Mouse (Mus musculus) gonadal fat pad, adult 2 months (tissue): Measurements from ENCODE around the gene Gm10203. TPM values are rescaled to one million over a fixed set of nuclear protein-coding genes. Genes with fewer than 3 reads are reported as not detected.
"Not testable (repeated sequence)": the region's sequence is repeated elsewhere in the genome, so short reads cannot be mapped to it uniquely, and the experiment has no call there.

Experiments used
- DNase-seq: peaks from one replicate; pipeline ENCODE4 v3.0.0-alpha.2; 2012; ENCODE audit warnings: low read depth
- polyA plus RNA-seq: library from polyadenylated mRNA; depleted of rRNA; stranded (reverse); fragments of >200 nt; gene quantifications from 2 replicates; pipeline ENCODE4 v1.2.3, GENCODE M21; 2012

Gm10203 gene
- polyA plus RNA-seq, 1 experiment, result not detected

DNA sequence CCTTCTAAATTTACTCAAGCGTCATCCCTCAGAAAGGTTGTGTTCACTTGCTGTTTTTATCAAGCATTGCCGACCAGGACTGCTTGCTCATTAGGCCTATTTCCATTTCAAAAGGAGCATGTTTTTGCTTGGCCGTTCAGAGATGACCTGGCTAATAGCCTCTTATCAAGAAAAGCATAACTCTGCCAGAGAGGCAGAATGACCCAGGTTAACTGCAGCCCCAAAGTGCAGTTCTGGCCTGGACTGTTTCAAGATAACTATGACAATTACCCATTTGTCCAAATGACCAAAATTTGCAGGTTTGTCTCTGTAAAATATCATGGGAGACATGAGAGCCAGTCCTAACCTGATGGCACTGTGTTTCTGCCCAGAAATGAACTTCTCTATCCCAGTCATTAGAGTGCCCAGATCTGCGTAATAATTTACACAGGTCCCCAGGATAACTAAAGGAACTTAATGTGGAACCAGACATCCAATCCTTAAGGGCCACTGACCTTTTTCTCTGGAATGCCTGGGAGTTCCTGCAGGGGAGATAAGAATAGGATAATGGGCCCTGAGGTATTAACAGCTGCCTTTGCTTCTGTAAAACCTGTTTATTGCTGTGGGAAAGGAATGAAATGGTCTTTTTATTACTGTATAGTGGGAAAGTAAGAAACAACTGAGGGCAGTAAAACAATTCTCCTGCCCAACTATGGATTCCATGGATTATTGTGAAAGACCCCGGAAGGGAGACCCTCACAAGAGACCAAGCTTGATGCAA is 4.6 kb downstream of the Gm10203 start:
- DNase-seq, result no peak

DNA sequence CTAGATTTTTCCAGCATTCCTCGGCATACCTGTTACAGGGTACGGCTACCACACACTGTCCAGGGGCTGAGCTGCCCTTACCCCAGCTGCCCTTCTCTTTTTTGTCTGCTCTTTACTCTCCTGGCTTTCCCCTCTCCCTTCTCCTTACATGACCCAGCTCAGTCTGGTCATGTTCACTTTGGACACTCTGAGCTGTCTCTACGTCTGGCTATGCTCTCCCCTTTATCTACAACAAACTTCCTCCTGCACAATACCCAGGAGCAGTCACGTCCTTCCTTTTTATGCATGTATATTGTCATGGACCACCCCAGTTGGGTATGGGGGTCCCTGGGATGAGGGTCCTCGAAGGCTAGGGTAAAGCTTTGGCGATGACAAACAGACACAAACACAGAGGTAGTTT is 5.7 kb downstream of the Gm10203 start:
- no peak for DNase-seq

DNA sequence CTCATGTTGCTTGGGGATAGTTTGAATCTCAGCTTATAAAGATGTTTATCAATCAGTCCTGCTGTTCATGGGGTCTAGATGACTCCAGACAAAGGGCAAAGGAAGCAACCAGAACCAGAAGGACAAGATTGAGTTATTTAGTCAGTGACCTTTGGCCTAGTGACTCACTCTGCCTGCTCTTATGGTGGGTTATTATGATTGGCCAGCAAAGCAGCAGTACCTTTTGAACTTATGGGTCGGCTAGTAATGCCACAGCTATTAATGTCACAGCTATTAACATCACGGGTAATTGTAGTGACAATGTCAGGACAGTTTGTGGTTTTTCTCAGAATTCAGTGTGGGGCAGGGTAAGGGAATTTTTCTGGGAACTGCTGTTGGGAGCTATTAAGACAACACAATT is 8.0 kb downstream of the Gm10203 start:
- DNase-seq, result no peak

DNA sequence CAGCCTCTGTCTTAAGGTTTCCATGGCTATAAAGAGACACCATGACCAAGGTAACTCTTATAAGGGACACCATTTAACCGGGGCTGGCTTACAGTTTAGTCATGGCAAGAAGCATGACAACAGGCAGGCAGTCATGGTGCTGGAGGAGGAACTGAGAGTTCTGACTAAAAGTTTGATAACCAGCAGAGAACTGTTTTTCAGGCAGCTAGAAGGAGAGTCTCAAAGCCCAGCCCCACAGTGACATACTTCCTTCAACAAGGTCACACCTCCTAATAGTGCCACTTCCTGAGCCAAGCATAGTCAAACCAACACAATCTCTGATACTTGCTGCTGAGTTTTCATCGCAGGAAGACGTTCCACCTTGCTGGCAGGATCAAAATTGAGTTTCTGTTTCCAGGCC is 9.0 kb downstream of the Gm10203 start:
- no peak for DNase-seq

DNA sequence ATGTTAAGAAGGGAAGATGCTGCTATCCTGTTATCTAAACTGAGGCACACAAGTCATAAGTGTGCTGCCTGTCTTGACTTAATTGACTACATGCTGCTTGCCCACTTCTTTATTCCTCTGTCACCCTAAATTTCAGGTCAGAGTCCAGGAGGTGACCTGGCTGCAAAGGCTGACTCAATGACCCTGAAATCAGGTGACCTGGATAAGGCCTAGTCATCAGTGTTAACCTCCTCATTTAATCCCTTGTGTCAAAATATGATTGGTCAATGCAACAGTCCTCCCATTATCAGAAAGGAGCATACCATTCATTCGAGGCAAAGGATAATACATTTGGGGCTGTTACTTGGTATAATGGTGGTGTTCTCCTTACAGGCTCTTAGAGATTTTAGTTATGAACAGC is 9.5 kb downstream of the Gm10203 start, which contains the start of gene Etfbkmt:
Gene Etfbkmt, plus strand, starts transcription at position 379 of the 400 bp plus-strand sequence.
- DNase-seq, result no peak

DNA sequence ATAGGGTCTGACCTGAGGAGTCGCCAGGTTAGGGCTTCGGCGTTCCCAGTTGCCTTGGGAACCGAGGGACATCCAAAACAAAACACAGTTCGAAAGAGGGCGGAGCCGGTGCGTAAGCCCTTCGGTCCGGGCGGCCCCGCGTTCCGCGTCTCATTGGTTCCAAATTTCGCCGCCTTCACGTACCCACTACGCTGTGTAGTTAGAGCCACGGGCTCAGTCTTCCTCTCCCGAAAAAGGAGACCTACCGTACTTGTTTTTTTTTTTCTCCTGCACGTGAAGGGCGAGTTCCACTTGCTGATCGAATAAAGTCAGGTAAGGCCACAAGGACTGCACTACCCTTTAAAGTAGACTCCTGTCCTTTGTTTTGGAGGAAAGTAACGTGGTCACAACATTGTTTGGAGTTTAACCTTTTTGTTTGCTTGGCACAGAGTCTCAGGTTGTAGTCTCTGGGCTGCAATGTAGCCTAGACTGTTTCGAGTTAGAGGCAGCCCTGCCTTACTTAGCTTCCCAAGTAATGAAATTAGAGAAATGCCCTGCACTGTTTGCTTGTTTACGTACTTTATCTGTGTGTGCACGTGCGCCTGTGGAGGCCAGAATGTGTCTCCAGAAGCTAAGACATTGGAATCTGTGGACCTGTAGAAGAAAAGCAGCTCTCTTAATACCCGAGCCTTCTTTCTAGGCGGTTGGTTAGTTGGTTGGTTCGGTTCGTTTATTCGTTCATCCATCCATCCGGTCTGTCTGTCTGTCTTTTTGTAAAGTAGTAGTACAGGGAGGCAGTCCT is 11.6 kb downstream of the Gm10203 start:
- DNase-seq, result no peak

DNA sequence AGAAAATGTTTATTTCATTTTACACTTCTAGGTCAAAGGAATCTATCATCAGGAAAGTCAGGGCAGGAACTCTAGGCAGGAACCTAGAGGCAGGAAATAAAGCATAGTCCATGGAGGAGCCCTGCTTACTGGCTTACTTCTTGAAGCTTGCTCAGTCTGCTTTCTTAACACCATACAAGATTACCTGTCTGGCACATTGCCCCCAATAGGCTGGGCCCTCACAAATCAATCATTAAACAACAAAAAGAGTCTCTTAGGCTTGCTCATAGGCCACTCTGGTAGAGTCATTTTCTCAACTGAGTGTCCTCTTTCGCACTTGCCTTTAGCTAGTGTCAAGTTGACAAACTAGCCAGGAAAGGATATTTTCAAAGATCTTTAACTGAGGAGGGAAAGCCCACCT is 15.2 kb downstream of the Gm10203 start:
- no peak for DNase-seq

DNA sequence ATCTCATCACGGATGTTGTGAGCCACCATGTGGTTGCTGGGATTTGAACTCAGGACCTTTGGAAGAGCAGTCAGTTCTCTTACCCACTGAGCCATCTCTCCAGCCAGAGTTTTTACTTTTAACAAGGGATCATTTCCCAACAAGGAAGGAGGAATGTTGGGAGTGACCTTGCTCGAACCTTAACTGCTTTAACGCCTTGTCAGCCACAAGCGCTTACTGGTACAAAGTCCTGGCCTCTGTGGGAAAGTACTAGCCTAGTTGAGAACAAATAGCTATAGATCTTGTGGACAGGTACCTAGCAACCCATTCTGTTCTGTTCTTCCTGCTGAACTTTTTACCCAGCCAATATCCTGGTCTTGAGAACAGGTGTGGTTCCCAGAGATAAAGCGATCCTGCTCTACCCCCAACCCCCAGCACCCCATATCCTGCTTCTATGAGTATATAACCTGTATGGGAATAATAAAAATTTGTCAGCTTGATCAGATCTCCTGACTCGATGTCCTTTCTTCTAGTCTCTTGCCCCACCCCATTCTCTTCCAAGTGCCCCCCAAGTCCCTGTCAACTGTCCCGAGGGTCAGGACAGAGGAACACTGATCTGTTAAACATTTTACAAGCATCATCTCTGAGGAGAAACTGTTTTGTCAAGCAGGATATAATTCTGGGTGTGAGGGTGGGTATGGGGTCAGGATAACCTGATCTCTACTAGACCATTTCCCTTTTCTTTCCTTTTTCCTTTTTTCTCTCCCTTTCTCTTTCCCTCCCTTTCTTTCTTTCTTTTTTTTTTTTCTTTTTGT is 18.7 kb downstream of the Gm10203 start:
- no peak for DNase-seq

DNA sequence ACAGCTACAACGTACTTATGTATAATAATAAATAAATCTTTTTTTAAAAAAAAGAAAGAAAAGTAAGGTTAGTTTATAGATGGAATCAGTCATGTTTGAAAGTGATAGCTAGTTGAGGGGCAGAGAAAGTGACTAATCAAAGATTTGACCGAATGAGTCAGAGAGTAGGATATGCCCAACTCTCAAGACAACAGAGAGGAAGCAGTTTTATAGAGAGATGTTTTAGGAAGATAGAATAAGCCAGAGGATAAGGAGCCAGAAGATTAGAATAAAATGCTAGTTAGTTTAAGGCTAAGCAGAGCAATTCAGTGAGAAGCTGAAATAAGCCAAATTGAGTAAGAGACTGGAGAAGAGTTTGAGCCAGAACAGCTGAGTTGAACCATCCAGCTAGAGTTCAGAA is 22.1 kb downstream of the Gm10203 start:
- DNase-seq, result no peak

DNA sequence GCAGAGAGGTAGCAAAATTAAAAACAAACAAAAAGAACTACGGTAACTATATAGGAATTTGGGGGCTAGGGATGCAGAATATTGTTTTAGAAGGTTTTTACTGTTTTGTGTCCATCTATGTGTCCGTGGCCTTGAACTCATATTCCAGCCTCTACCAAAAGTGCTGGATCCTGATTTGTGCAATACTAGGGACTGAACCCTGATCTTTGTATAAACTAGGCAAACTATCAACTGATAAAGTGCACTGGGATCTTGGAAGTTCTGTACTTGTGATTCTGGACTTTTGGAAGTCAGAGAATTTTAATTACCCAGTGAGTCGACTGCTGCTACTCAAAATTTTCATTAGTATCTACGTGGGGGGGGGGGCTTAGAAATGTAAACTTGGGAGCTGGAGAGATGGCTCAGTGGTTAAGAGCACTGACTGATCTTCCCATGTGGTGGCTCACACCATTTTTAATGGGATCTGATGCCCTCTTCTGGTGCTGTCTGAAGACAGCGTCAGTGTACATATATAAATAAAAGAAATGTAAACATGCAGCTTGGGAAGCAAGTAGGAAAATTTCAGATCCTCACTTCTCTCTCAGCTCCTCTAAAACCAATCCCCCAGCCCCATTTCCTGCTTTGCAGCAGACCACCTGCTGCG is 23.6 kb downstream of the Gm10203 start:
- DNase-seq, result no peak

DNA sequence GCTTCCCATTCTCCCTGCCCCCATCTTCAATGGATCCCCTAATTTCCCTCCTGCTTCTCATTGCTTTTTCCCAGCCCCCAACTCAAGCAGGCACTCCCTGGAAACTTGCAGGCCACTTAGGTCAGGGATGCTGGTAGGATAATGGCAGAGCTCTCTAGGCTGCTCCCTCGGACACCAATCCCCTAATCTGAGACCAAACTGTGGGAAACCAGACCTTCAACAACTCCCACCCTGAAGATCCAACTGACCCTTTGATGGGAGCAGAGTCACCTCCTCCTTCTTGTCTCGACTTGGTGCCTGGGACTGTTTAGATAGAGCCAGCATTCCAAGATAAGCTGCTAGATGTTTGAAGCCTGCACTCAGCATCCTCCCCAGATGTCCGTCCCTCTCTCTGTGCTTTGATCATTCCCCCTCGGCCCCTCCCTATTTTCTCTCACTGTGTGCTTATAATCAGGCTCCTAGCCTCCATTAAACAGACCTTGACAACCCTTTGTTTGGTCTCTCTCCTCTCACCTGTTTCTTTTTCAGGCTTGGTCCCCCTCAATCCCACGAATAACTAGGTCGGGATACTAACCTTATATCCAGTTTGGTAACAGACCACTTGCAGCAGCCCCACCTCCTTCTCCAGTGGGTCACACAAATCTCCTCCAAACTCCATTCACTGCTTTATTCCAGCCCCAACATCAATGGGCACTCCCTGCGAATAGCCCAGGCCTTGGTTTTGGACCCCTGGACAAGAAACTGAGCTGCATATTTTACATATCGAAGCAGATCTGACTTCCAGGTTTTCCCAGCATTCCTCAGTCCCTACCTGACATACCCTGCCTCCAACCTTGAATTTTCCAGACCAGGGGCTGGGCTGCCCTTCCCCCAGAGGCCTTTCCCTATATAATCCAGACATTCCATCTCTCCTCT is 24.4 kb downstream of the Gm10203 start:
- no peak for DNase-seq

DNA sequence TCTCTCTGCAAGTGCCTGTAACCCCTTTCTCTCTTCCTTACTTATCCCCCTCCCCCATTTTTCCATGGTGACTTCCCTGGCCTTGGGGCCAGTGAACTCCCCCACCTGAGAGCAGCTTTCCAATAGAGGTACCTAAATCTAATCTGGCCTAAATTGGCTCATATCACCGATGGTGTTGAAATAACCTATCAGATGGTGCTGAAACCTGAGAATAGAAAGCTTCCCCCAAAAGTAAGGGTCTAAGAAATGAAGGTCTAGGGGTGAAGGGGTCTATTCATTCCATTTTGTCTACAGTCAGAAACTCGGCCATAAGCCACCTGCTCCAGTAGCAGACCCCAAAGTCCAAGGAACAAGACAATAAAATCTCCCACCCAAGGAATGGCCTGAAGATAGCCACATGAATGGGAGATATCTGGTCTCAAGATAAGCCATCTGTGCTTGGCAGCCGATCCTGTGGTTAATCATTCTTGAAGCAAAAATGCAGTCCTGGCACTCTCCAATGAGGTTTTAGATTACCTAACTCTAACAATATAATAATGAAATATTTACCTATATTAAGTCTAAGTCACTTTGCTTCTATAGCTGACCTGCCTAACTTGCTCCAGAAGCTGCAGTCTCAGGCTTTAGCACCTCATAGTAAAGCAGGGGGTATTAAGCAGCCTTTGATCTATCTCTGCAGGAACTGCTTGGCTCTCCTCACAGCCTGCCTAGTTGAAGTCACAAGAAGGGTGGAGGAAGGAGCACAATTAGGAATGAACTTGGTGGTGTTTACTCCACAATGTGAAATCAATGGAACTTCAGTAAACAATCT is 25.3 kb downstream of the Gm10203 start:
- DNase-seq, result no peak

DNA sequence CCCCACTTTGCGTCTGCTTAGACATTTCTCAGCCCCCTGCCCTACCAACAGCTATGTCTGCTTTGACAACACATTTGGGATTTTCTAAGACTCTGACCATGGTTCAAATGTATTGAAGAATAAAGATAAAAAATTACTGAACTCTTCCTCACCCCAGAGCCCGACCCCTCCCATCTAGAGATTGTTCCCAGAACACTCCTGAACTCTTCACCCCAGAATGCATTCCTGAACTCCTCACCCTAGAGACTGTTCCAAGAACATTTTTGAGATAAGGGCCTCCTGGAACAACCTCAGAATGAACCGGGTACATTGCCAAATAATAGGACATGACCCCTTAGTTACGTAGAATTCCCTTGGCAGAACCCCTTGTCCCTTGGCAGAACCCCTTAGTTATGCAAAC is 37.1 kb downstream of the Gm10203 start:
- not testable (repeated sequence) for DNase-seq

DNA sequence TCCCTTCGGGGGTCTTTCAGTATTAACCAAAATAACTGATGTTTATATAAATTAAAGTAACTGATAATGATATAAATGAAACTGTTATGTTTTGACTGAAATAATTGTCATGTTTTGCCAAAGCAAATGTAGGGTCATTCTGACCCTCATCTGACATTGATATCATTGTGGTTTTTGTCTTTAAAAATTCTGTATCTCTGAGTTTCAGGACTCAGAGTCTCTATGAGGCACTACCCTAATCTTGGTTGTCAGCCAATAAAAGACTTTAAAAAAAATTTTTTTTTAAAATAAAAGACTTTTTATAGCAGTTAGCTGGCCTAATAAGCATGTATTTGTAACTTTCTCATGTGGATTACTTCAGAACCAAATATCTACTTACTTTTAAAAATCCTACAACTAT is 37.7 kb downstream of the Gm10203 start:
- no peak for DNase-seq

DNA sequence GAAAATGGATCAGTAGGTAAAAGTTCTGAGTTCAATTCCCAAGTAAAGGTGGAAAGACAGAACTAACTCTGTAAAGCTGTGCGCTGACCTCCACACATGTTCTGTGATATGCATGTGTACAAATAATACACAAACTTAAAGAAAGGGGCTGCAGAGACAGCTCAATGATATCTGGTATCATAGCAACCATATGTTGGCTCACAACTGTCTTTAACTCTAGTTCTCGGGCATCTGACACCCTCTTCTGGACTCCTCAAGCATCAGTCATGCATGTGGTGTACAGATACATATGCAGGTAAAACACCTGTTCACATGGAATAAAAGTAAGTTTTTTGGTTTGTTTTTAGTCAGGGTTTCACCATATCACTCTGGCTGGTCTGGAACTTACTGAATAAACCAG is 38.5 kb downstream of the Gm10203 start:
- DNase-seq, result no peak

DNA sequence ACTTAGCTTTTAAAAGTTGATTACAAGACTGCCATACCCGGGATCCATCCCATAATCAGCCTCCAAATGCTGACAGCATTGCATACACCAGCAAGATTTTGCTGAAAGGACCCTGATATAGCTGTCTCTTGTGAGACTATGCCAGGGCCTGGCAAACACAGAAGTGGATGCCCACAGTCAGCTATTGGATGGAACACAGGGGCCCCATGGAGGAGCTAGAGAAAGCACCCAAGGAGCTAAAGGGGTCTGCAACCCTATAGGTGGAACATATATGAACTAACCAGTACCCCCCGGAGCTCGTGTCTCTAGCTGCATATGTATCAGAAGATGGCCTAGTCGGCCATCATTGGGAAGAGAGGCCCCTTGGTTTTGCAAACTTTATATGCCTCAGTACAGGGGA is 40.0 kb downstream of the Gm10203 start:
- DNase-seq, result not testable (repeated sequence)

DNA sequence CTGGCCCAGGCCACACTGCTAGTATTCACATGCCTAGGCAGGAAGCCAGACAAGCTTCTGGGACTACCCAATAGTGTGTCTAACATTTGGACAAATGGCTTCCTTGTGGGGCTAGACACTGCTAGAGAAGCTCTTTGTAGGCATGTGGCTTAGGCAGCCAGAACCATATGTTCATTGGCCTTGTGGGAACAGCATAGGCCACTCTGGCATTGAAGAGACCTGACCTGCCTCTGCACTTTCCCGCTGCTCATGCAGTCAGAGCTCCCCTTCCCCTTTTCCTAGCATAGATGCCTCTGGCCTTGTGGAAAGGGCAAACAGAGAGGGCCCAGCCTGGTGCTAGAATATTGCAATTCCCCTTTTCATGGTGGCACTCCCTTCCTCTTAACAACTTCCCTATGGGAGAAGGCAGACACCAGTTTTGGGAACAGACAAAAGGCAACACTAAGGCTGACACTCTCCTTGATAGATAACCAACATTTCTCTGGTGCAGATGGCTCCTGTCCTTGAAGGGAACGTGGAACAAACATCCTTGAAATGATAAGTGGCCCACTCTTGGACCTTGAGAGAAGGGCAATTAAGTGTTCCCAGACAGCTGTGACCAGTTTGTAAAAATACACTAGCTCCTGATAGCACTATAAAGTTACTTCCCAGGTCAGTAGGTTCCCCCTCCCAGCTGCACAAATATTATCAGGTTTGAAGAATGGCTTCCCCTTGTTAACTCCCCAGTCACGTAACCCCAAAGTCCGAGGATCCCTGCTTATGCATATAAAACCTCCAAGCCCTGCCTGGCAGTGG is 44.1 kb downstream of the Gm10203 start:
- no peak for DNase-seq

DNA sequence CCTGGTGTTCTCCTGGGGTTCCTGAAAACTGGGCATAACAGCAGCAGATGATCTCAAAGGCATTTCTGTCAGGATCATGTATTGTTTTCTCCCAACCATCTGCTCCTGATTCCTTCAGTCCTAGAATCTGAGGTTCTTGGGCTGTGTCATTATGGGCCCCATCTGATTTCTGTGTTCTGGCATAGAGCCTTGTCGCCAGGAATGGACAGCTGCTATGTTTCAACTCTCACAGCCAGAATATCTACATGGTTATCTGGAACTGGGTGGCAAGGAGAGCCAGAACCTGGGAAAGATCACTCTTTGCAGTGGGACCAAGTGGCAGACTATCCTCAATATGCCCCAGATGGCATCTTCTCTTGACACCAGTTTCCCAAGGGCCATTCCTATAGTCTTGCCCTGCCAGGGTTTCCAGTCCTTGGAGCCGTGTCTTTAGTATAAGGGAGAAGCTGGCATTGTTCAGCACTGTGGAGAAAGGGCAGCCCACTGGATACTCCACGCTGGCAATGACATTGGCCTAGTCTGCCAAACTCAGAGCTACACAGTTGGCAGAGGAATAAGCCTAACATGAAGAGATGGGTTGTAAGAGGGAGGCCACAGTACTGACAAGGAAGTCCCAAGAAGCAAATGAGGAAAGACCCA is 45.1 kb downstream of the Gm10203 start:
- no peak for DNase-seq

DNA sequence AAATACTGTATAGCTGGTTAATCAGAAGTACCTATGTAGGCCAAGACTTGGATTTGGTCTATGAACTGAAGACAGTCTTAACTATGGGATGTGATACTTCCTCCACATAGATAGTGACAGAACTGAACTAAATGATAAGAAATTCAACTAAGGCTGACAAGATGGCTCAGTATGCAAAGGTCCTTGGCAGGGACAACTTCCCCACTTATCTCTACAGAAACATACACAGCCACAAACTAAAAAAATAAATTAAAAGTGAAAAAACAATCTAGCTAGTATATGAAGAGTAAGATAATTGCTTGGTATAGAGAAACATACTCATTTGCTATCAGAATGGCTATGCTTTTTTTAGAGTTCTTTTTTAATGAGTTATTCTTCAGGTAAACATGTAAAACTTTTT is 49.1 kb downstream of the Gm10203 start:
- DNase-seq, result no peak
